Mouse (Mus musculus) intestine, embryonic 16.5 days (tissue): Measurements from ENCODE around the gene Irf8. TPM values are rescaled to one million over a fixed set of nuclear protein-coding genes. Genes with fewer than 3 reads are reported as not detected.

ENCODE experiments used
- ATAC-seq: fragments of 200-750 bp; cut with Nextera tagmentation; 2 replicates; pipeline ENCODE4 v1.8.0; 2017; ENCODE audit warnings: moderate TSS enrichment, moderate library complexity
- H3K27ac ChIP-seq: fragments of 300-500 bp; sonication (generic); 2 replicates; pipeline ENCODE4 v1.5.1; 2014; ENCODE audit warnings: mild to moderate bottlenecking, low read length
- H3K27me3 ChIP-seq: fragments of 300-500 bp; sonication (generic); replicated peaks from 2 replicates; pipeline ENCODE4 v1.6.1; 2014; ENCODE audit warnings: low read length, control low read depth, mixed read lengths; ENCODE audit not compliant: control insufficient read depth, insufficient read depth
- H3K36me3 ChIP-seq: fragments of 300-500 bp; sonication (generic); 2 replicates; pipeline ENCODE4 v1.6.1; 2014; ENCODE audit warnings: low read length, control low read depth; ENCODE audit not compliant: control insufficient read depth, insufficient read depth
- H3K4me1 ChIP-seq: fragments of 300-500 bp; sonication (generic); 2 replicates; pipeline ENCODE4 v1.6.1; 2014; ENCODE audit warnings: low read length, control low read depth, mixed read lengths; ENCODE audit not compliant: control insufficient read depth, insufficient read depth
- H3K4me2 ChIP-seq: fragments of 300-500 bp; sonication (generic); 2 replicates; pipeline ENCODE4 v1.6.1; 2014; ENCODE audit warnings: low read depth, low read length, control low read depth
- H3K4me3 ChIP-seq: fragments of 300-500 bp; sonication (generic); 2 replicates; pipeline ENCODE4 v1.5.1; 2014; ENCODE audit warnings: mild to moderate bottlenecking, low read length
- H3K9ac ChIP-seq: fragments of 300-500 bp; sonication (generic); 2 replicates; pipeline ENCODE4 v1.6.1; 2014; ENCODE audit warnings: low read depth, low read length
- H3K9me3 ChIP-seq: fragments of 300-500 bp; sonication (generic); 2 replicates; pipeline ENCODE4 v1.6.1; 2016; ENCODE audit warnings: low read length, control low read depth; ENCODE audit not compliant: control insufficient read depth
- WGBS: fragments of 180-500 bp; shearing (Covaris S2); extraction: QIAGEN DNeasy Blood & Tissue Kit; methylation state at CpG from one replicate; pipeline ENCODE4 v1.1.7; 2014; 5-methylcytosine and 5-hydroxymethylcytosine counted together
- polyA plus RNA-seq: library from polyadenylated mRNA; unstranded; fragments of >200 nt; fragmentation: Nextera tagmentation; extraction: Ambion mirVana; gene quantifications from 2 replicates; pipeline ENCODE4 v1.2.1, GENCODE M21; 2015

Gene Irf8
- polyA plus RNA-seq, 1 experiment from 2014 or later = 55.6 TPM

- no peaks in the 10 kb centered on the region for H3K27me3 ChIP-seq
- H3K36me3 ChIP-seq = no peaks in the 10 kb centered on the region
- H3K4me2 ChIP-seq = no peak overlapping the region
- no peaks in the 10 kb centered on the region for H3K9me3 ChIP-seq
- no peak overlapping the region for H3K9ac ChIP-seq
- no peak overlapping the region for H3K27ac ChIP-seq
- ATAC-seq = no peak
- no peak overlapping the region for H3K4me3 ChIP-seq
- H3K4me1 ChIP-seq = peaks cover 5% of the 10 kb centered on the region; the same call in 1 of the 2 replicates
Observed at GRCm38 (mm10) chr8:120764638-120765037, 28.5 kb downstream of the Irf8 start.

- Histone ChIP-seq H3K27me3 (no peaks in the 10 kb centered on the region), H3K36me3 (no peaks in the 10 kb centered on the region), H3K9me3 (no peaks in the 10 kb centered on the region), H3K4me1 (peaks cover 5% of the 10 kb centered on the region; the same call in 1 of the 2 replicates), H3K4me2 (no peak overlapping the region), H3K27ac (no peak overlapping the region), H3K4me3 (no peak overlapping the region), H3K9ac (no peak overlapping the region)
- WGBS = 48% methylated on average over 3 of the region's 3 CpGs
- ATAC-seq = no peak
Observed at GRCm38 (mm10) chr8:120766622-120767021, 30.5 kb downstream of the Irf8 start.

- 0 out of 2 replicates have a peak, but pooled peaks cover 5% of the 10 kb centered on the region for H3K4me1 ChIP-seq
- H3K4me2 ChIP-seq = no peak overlapping the region
- WGBS = 49% methylated on average over 12 of the region's 12 CpGs
- H3K27me3 ChIP-seq = 0 out of 2 replicates have a peak, but pooled peaks cover 2% of the 10 kb centered on the region
- no peak overlapping the region for H3K9ac ChIP-seq
- H3K27ac ChIP-seq = no peak overlapping the region
- H3K4me3 ChIP-seq = no peak overlapping the region
- H3K36me3 ChIP-seq = no peaks in the 10 kb centered on the region
- H3K9me3 ChIP-seq = no peaks in the 10 kb centered on the region
- peak; percentile 61 for ATAC-seq
Observed at GRCm38 (mm10) chr8:120768454-120769218, 32.5 kb downstream of the Irf8 start.

- no peak overlapping the region for H3K9ac ChIP-seq
- WGBS = 87% methylated on average over 10 of the region's 10 CpGs
- no peaks in the 10 kb centered on the region for H3K4me1 ChIP-seq
- no peak for ATAC-seq
- no peaks in the 10 kb centered on the region for H3K36me3 ChIP-seq
- no peak overlapping the region for H3K4me3 ChIP-seq
- no peaks in the 10 kb centered on the region for H3K9me3 ChIP-seq
- peaks cover 2% of the 10 kb centered on the region; the same call in 1 of the 2 replicates for H3K27me3 ChIP-seq
- no peak overlapping the region for H3K4me2 ChIP-seq
- no peak overlapping the region for H3K27ac ChIP-seq
Observed at GRCm38 (mm10) chr8:120777184-120777583, 41.0 kb downstream of the Irf8 start.

- no peak overlapping the region for H3K4me3 ChIP-seq
- ATAC-seq = no peak
- no peak overlapping the region for H3K27ac ChIP-seq
- H3K9ac ChIP-seq = no peak overlapping the region
- H3K36me3 ChIP-seq = no peaks in the 10 kb centered on the region
- H3K4me2 ChIP-seq = no peak overlapping the region
- no peaks in the 10 kb centered on the region for H3K4me1 ChIP-seq
- H3K27me3 ChIP-seq = peaks cover 2% of the 10 kb centered on the region; the same call in 1 of the 2 replicates
- 56% methylated on average over 13 of the region's 13 CpGs for WGBS
- H3K9me3 ChIP-seq = no peaks in the 10 kb centered on the region
Observed at GRCm38 (mm10) chr8:120777732-120778131, 41.6 kb downstream of the Irf8 start.

- no peak overlapping the region for H3K4me3 ChIP-seq
- H3K4me1 ChIP-seq = no peaks in the 10 kb centered on the region
- no peaks in the 10 kb centered on the region for H3K36me3 ChIP-seq
- no peak overlapping the region for H3K9ac ChIP-seq
- WGBS = 95% methylated on average over 7 of the region's 7 CpGs
- H3K27ac ChIP-seq = no peak overlapping the region
- no peaks in the 10 kb centered on the region for H3K9me3 ChIP-seq
- no peak overlapping the region for H3K4me2 ChIP-seq
- ATAC-seq = no peak
- H3K27me3 ChIP-seq = no peaks in the 10 kb centered on the region; the same call in 1 of the 2 replicates
Observed at GRCm38 (mm10) chr8:120779106-120779505, 42.9 kb downstream of the Irf8 start.

- Histone ChIP-seq H3K4me1 (no peaks in the 10 kb centered on the region), H3K9ac (no peak overlapping the region), H3K27me3 (no peaks in the 10 kb centered on the region), H3K4me3 (no peak overlapping the region), H3K27ac (no peak overlapping the region), H3K9me3 (no peaks in the 10 kb centered on the region), H3K4me2 (no peak overlapping the region), H3K36me3 (no peaks in the 10 kb centered on the region)
- ATAC-seq = no peak
- WGBS = 82% methylated on average over 4 of the region's 4 CpGs
Observed at GRCm38 (mm10) chr8:120783781-120784180, 47.6 kb downstream of the Irf8 start.

GRCm38 (mm10) chr8:120786753-120787152 lies 50.6 kb downstream of the Irf8 start:
- H3K9ac ChIP-seq = no peak overlapping the region
- H3K9me3 ChIP-seq = no peaks in the 10 kb centered on the region
- 79% methylated on average over 4 of the region's 4 CpGs for WGBS
- H3K4me1 ChIP-seq = no peaks in the 10 kb centered on the region
- H3K36me3 ChIP-seq = no peaks in the 10 kb centered on the region
- no peak overlapping the region for H3K4me3 ChIP-seq
- no peak for ATAC-seq
- no peaks in the 10 kb centered on the region for H3K27me3 ChIP-seq
- H3K27ac ChIP-seq = no peak overlapping the region
- H3K4me2 ChIP-seq = no peak overlapping the region

GRCm38 (mm10) chr8:120787631-120788030 lies 51.5 kb downstream of the Irf8 start:
- Histone ChIP-seq H3K36me3 (no peaks in the 10 kb centered on the region), H3K9me3 (no peaks in the 10 kb centered on the region), H3K27me3 (no peaks in the 10 kb centered on the region), H3K4me1 (no peaks in the 10 kb centered on the region), H3K9ac (no peak overlapping the region), H3K27ac (no peak overlapping the region), H3K4me3 (no peak overlapping the region), H3K4me2 (no peak overlapping the region)
- WGBS = 39% methylated on average over 5 of the region's 5 CpGs
- no peak for ATAC-seq

- Histone ChIP-seq H3K36me3 (no peaks in the 10 kb centered on the region), H3K4me2 (no peak overlapping the region), H3K27ac (no peak overlapping the region), H3K4me3 (no peak overlapping the region), H3K4me1 (peaks cover 7% of the 10 kb centered on the region), H3K27me3 (no peaks in the 10 kb centered on the region), H3K9me3 (no peaks in the 10 kb centered on the region), H3K9ac (no peak overlapping the region)
- ATAC-seq = no peak
- 85% methylated on average over 15 of the region's 15 CpGs for WGBS
Observed at GRCm38 (mm10) chr8:120792710-120793109, 56.6 kb downstream of the Irf8 start.
